Mouse (Mus musculus) liver, adult (tissue): ENCODE measurements around the gene Wdfy3.

ENCODE experiments used
- GATA4 ChIP-seq: IDR thresholded peaks from 2 replicates; pipeline ENCODE4 v1.6.1; 2014; ENCODE audit warnings: mild to moderate bottlenecking, low read length; ENCODE audit not compliant: insufficient replicate concordance

Wdfy3 gene

DNA sequence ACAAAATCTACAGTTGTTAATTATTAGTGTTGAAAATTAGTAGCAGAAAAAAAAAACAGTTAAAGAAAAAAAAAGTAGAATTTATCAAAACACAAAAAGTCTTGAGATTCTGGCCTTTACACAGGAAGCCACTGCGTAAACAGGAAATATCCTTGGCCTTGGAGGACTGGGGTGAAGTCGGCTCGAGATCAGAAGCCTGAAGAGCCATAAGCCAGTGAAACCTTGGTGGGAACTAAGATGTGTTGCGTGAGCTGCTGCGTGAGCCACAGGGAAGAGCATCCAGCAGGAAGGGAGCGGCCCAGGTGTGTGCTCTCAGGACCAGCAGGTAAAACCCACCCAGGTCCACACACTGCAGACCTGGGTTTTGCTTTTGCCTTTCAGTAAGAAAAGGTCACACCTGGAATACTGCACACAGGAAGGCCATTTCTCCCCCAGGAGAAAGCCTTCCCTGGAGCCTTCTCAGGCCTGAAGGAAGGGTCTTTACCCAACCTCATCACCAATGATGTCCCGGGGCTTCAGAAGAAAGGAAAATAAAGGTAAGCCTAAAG, 79.3 kb downstream of the Wdfy3 start:
- peak; percentile 17; the same call in 1 of the 2 replicates for TF ChIP-seq GATA4

DNA sequence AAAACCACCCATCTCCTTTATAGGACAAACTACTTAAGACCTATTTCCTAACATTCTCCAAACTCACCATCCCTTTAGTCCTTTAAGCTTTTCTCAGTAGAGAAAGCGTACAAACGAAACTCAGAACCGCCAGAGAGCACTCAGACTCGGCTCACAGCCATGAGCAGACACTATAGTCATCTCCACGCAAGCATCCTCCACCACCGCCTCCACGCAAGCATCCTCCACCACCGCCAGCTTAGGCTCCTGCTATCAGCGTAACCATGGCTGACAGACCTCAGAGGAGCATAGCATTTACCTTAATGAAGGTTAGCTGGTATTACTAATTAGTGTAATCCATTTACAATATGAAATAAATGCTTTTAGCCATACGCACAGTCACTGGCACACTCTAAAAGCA, 81.2 kb downstream of the Wdfy3 start:
- no peak for TF ChIP-seq GATA4

DNA sequence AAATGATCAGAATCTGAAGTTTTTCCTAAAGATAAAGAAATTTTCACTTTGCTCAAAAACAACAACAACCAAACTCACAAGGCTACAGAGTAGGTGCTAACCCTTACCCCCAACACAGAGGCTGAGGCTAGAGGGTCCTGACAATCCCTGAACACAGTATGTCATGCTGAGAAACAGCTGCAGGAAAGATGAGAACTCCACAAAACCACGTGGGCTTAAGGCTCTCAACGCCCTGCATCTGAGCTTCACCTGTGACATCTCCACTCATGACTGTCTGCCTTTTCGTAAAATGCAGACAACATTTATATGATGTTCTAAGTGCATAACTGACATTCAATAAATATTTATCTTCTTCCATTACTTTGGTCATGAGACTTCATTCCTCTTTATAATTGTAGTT, 83.0 kb downstream of the Wdfy3 start:
- TF ChIP-seq GATA4 = no peak

DNA sequence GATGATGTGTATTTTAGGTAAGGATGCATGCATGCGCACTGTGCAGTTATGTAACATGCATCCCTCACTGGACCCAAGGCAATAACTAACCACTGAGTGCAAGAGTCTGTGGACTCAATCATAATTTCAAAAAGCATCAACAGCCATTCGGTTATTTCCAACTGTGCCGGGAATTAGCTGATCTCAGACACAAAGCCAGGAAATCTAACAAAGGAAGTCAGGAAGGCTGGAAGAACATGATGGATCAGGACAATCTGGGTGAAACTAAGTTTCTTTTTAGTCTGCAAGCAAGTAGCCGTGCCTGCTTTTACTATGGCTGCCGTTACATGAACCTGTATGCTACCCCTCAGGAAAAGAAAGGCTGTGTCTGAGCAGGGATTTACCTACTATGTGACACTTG, 87.5 kb downstream of the Wdfy3 start:
- TF ChIP-seq GATA4 = peak; percentile 58; the same call in 1 of the 2 replicates

DNA sequence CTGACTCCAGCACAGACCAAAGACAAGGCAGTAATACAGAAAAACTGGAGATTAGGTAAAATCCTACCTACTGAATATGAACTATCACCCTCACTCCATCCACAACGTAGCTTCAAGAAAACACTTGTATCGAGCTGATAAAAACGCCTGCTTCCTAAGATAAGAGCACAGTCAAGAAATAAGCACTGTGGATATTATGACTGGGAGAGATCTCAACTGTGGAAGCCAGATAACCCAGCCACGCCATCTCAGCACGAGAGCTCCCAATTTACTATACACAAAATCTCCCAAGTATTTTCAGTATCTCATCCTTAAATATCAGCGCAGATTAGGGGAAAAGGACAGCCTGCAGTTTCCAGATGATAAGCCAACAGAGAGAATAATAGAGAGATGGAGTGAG, 90.1 kb downstream of the Wdfy3 start:
- TF ChIP-seq GATA4 = no peak

DNA sequence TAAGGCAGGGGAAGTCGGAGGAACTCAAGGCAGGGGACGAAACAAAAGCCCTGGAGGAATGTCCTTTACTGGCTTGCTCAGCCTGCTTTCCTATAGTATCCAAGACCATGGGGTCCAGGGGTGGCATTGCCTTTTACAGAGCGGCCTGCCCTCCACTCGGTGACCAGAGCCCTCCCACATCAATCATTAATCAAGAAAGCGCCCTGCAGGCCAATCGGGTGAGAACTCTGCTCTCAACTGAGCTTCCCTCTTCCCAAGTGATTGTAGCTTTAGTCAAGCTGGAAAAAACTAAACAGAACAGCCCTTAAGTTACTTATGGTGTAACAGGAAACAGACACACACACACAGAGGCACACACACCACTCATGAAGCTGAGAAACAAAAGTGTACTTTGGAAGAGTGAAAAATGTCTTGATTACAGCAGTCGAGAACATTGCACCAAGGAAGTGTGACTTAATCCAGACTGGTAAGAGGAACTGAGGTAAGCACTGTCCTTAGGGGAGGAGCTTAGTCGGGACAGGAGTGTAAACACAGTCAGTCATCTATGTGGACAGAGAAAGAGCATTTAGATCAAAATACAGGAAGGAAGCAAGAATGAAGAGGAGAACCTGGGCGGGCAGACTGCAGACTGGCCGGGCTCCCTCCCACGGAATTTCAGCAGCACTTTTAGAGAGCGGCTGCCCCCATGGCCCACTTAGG, 101.4 kb downstream of the Wdfy3 start:
- no peak for TF ChIP-seq GATA4

DNA sequence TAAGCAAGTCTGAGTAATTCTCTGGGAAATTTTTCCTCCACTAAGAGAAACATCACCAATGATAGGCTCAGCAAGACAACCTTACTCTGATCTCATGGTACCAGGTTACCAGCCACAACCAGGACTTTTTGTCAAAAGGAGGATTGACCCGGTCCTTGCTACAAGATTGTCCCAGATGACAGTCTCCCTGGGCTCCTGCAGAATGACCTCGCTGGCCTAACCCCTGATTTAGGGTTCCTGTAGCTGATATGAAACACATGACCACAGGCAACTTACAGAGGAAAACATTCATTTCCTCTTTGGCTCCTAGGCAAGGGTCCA, 101.9 kb downstream of the Wdfy3 start:
- peak; percentile 80 for TF ChIP-seq GATA4

DNA sequence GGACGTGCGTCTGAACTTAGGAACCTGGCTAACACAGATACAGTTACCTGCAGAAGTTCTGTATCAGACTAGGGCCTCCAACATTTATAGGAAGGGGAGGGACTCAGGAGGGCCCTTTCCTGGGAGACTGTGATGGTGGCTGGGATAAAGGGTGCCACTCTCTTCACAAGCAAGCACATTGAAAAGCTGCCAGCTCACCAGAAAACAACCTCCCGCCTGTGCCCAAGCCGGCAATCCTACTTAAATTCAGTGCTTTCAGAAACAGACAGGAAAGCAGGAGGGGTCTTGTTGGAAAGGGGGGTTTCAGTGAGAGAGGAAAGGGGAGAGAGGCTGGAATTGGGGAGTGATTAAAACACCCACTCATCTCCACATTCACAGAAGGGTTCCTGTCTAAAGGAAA, 106.9 kb downstream of the Wdfy3 start:
- TF ChIP-seq GATA4 = no peak

DNA sequence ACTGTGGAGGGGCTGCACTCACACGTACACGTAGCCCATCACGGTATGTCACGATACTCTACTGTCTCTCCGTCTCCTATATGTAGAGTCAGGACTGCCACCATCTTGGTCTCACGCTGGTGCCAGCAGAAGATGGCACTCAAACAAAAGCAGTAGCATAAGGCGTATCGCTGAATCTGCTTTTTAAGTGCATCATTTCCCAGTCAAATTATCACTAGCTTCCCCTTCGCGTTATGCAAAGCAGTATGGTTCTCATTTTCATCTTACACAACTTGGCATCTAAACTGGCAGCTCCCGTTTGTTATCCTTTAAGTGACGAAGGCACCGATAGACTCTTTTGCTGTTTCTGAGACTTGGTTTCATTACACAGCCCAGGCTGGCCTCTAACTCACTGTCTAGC, 110.4 kb downstream of the Wdfy3 start:
- TF ChIP-seq GATA4 = no peak

DNA sequence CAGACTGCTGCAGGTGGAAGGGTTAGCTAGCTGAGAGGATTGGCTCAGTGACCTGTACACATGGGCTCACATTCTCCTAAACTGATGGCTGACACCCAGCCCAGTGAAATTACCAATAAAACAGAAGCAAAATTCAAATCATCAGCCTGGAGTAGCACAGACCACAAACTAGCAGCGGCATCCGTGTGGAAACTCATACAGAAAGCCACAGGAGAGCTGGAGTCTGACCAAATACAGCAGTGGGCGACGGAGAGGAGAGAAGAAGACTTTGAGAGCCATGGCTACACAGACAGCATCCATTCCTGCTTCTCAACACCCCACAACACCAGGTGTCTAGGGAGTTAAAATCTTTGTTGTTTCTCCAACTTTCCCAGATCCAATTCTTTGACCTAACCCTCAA, 110.8 kb downstream of the Wdfy3 start:
- TF ChIP-seq GATA4 = no peak

DNA sequence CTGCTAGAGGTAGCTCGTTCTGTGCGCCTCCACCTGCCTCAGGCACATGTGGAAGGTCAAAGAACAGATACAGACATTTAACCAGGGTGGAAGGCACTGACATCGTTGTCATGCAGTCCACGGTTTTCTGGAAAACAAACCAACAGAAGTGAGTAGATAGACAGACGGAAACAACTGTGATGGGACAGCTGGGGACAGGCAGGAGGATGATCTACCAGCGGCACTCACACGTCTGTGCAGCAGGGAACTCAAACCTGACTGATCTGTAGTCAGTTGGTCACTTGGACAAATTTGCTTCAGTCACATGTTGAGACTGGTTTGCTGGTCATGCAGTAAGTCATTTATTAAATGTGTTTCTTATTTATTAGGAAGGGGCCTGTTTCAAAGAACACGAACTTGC, 112.3 kb downstream of the Wdfy3 start:
- no peak for TF ChIP-seq GATA4

DNA sequence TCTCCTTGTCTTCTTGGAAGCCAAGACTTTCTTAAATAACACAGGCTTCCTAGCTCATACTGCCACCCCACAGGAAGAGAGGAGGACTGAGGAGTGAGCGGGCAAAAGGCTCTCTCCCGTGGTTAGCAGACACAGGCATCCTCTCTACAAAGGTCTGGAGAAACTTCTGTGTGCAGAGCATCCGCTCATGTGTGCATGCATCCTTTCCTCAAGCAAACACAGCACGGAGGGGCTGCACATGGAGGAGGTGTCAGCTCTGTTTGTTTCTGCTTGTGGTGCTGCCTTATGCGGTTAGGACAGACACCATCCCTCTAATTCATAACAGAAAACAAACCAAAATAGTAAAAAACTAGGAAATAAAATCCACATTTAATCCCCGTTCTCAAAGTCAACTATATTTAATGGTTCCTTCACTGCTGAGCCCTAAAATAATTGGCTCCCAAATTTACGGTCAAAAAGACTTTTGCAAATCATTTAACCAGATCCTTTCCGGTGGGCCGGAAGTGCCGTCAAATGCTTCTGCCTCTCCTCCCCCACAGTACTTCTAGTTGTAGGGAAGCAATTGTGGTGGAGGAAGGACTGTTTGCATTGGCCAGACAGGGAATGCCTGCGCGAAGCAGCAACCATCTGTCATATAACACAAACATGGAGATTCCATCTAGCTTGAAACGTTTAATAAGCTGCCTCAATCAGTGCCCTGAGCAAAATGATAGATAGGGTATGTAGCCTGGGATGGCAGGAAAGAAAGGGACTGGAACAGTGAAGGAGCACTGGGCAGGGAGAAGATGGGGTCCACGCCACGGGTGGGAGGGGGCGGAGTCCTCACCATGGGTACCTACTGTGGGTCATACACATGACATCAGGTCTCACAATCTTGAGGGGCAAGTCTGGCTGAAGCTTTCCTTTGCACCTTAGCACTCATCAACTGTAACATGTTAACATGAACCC, 115.1 kb downstream of the Wdfy3 start:
- no peak for TF ChIP-seq GATA4

DNA sequence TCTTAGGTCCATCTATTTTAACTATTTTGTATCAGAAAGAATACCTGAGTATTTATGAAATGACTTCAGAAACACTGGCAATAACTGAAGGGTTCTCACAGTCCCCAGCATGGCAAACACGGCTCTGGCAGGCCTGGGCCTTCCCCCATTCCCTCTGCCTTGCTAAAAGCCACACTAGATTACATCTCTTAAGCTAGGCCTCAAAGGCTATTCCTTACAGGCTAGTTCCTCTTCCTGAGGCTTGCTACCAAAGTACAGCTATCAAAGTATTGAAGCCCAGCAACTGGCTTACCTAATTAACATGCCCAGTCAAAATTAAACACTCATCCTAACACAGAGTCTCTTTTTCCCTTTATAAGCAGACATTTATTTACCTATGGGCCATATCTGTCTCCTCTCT, 117.8 kb downstream of the Wdfy3 start:
- TF ChIP-seq GATA4 = no peak

DNA sequence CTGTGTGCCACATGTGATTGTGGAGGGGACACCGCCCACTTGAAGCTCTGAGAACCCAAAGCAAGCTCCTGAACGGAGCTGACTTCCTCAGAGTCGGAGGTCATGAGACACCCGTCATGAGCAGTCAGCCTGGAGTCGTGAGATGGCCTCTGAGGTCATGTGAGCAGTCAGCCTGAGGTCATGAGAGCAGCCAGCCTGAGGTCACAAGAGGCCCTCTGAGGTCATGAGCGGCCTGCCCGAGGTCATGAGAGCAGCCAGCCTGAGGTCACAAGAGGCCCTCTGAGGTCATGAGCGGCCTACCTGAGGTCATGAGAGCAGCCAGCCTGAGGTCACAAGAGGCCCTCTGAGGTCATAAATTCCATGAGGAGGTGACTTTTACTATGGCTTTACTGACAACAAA, 120.4 kb downstream of the Wdfy3 start:
- no peak for TF ChIP-seq GATA4

DNA sequence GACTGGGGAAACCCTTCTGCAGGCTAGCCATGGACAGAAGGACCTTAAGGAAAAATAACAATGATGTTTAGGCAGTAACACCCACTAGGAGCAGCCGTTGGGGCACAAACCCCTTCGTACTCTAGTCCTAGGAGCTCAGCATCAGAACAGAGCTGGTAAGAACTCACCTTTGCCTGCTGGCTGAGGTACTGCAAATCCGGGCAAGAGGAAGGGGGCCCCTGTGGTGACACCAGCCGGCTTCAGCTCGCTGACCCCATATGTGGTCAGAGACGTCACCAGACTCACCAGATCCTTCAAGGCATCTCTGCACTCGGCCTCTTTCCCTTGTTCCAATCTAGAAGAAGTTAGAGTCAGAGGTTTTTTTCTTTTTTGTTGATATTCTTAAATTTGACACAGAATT, 121.1 kb downstream of the Wdfy3 start:
- no peak for TF ChIP-seq GATA4

DNA sequence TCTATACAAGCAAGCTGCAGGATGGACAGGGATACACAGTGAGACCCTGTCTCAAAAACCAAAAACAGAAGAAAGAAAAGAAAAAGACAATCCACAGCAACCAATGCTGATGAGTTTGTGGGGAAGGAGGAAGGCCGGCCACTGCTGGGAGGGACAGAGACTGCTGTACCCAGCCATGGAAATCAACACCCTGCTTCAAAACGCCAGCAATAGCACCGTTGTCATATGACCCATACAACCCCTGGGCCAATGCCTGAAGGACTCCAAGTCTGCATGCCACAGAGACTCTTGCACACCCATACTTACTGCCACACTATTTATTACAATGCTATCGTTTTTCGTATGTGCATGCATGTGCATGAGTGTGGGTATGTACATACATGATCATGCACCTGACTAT, 124.0 kb downstream of the Wdfy3 start:
- no peak for TF ChIP-seq GATA4
